Mouse (Mus musculus) right cerebral cortex, postnatal 4 days (tissue): ENCODE results near the gene Ccnc.
"Not testable (repeated sequence)": the region's sequence is repeated elsewhere in the genome, so short reads cannot be mapped to it uniquely, and the experiment has no call there.

Experiments used
- DNase-seq: peaks from one replicate; pipeline ENCODE4 v3.0.0-alpha.2; 2022

The Ccnc gene

GRCm38 (mm10) chr4:21739169-21739568 lies 11.7 kb downstream of the Ccnc start:
- no peak for DNase-seq

- DNase-seq: not testable (repeated sequence)
These were observed 16.6 kb downstream of the Ccnc start for GRCm38 (mm10) chr4:21744142-21744541.

GRCm38 (mm10) chr4:21745723-21746122 lies 18.2 kb downstream of the Ccnc start:
- no peak for DNase-seq

- DNase-seq: no peak
These were observed 27.8 kb downstream of the Ccnc start for GRCm38 (mm10) chr4:21755123-21755789.

- DNase-seq: no peak
These were observed 31.4 kb downstream of the Ccnc start for GRCm38 (mm10) chr4:21758860-21759259.

- no peak for DNase-seq
These were observed 34.1 kb downstream of the Ccnc start for GRCm38 (mm10) chr4:21761416-21762160.

GRCm38 (mm10) chr4:21763827-21764226 lies 36.3 kb downstream of the Ccnc start:
- DNase-seq: no peak

GRCm38 (mm10) chr4:21766171-21766862 lies 38.8 kb downstream of the Ccnc start:
- no peak for DNase-seq

GRCm38 (mm10) chr4:21766863-21767304 lies 39.4 kb downstream of the Ccnc start, which contains the start of the genes Usp45 and Tstd3:
TSS of gene Usp45 (plus strand) at chr4:21767156.
TSS of gene Tstd3 (minus strand) at chr4:21767212.
- DNase-seq: peak; percentile 76

- no peak for DNase-seq
These were observed 43.6 kb downstream of the Ccnc start for GRCm38 (mm10) chr4:21771064-21771463.

- DNase-seq: no peak
These were observed 44.8 kb downstream of the Ccnc start for GRCm38 (mm10) chr4:21772306-21772705.

- DNase-seq: peak; percentile 96
These were observed 48.8 kb downstream of the Ccnc start for GRCm38 (mm10) chr4:21776091-21776945.

GRCm38 (mm10) chr4:21776946-21777265 lies 49.4 kb downstream of the Ccnc start:
- no peak for DNase-seq

GRCm38 (mm10) chr4:21780816-21781726 lies 53.6 kb downstream of the Ccnc start:
- DNase-seq: no peak

GRCm38 (mm10) chr4:21786268-21786667 lies 58.8 kb downstream of the Ccnc start:
- no peak for DNase-seq

GRCm38 (mm10) chr4:21788903-21789302 lies 61.4 kb downstream of the Ccnc start:
- DNase-seq: no peak

- DNase-seq: no peak
These were observed 62.3 kb downstream of the Ccnc start for GRCm38 (mm10) chr4:21789836-21790235.

GRCm38 (mm10) chr4:21793631-21794030 lies 66.1 kb downstream of the Ccnc start:
- no peak for DNase-seq

- no peak for DNase-seq
These were observed 73.5 kb downstream of the Ccnc start for GRCm38 (mm10) chr4:21801013-21801412.

- no peak for DNase-seq
These were observed 74.1 kb downstream of the Ccnc start for GRCm38 (mm10) chr4:21801620-21802019.

- no peak for DNase-seq
These were observed 79.7 kb downstream of the Ccnc start for GRCm38 (mm10) chr4:21807204-21807603.
